Mouse (Mus musculus) heart, postnatal 0 days (tissue): Measurements from ENCODE around the gene Zfhx3. TPM values are rescaled to one million over a fixed set of nuclear protein-coding genes. Genes with fewer than 3 reads are reported as not detected.

ENCODE experiments used
- ATAC-seq: fragments of 200-750 bp; cut with Nextera tagmentation; 2 replicates; pipeline ENCODE4 v1.8.0; 2017; ENCODE audit warnings: low read depth, moderate number of reproducible peaks, moderate library complexity; ENCODE audit not compliant: insufficient read depth
- DNase-seq: peaks from one replicate; pipeline ENCODE4 v3.0.0-alpha.2; 2016; ENCODE audit warnings: low spot score
- H3K27ac ChIP-seq: fragments of 300-500 bp; sonication (generic); 2 replicates; pipeline ENCODE4 v1.5.1; 2014; ENCODE audit warnings: low read depth, mild to moderate bottlenecking
- H3K27me3 ChIP-seq: fragments of 300-500 bp; sonication (generic); 2 replicates; pipeline ENCODE4 v1.6.1; 2014; ENCODE audit warnings: low read length, mixed read lengths; ENCODE audit not compliant: control insufficient read depth, insufficient read depth
- H3K36me3 ChIP-seq: fragments of 300-500 bp; sonication (generic); replicated peaks from 2 replicates; pipeline ENCODE4 v1.6.1; 2014; ENCODE audit warnings: low read length, mixed read lengths; ENCODE audit not compliant: control insufficient read depth, insufficient read depth
- H3K4me1 ChIP-seq: fragments of 300-500 bp; sonication (generic); 2 replicates; pipeline ENCODE4 v1.6.1; 2014; ENCODE audit warnings: antibody characterized with exemption; ENCODE audit not compliant: control insufficient read depth, insufficient read depth
- H3K4me2 ChIP-seq: fragments of 300-500 bp; sonication (generic); 2 replicates; pipeline ENCODE4 v1.6.1; 2014; ENCODE audit warnings: low read depth, mild to moderate bottlenecking, low read length, moderate library complexity
- H3K4me3 ChIP-seq: fragments of 300-500 bp; sonication (generic); 2 replicates; pipeline ENCODE4 v1.5.1; 2014; ENCODE audit warnings: low read depth, low read length
- H3K9ac ChIP-seq: fragments of 300-500 bp; sonication (generic); replicated peaks from 2 replicates; pipeline ENCODE4 v1.6.1; 2014; ENCODE audit warnings: low read depth, low read length, mixed read lengths
- H3K9me3 ChIP-seq: fragments of 300-500 bp; sonication (generic); replicated peaks from 2 replicates; pipeline ENCODE4 v1.6.1; 2016; ENCODE audit warnings: low read length; ENCODE audit not compliant: control insufficient read depth
- CTCF ChIP-seq: IDR thresholded peaks from 2 replicates; pipeline ENCODE4 v1.5.1; 2016; ENCODE audit warnings: antibody characterized with exemption, control low read depth, low read depth
- EP300 ChIP-seq: IDR thresholded peaks from 2 replicates; pipeline ENCODE4 v1.6.1; 2016; ENCODE audit warnings: antibody characterized with exemption, low read depth
- WGBS: fragments of 180-500 bp; shearing (Covaris S2); extraction: QIAGEN DNeasy Blood & Tissue Kit; methylation state at CpG from one replicate; pipeline ENCODE4 v1.1.7; 2014; 5-methylcytosine and 5-hydroxymethylcytosine counted together
- polyA plus RNA-seq: library from polyadenylated mRNA; unstranded; fragments of >200 nt; fragmentation: Nextera tagmentation; extraction: Ambion mirVana; gene quantifications from 2 replicates; pipeline ENCODE4 v1.2.1, GENCODE M21; 2015
- total RNA-seq: library from RNA; depleted of rRNA; stranded (reverse); fragments of >200 nt; gene quantifications from 2 replicates; pipeline ENCODE4 v1.2.3, GENCODE M21; 2014; ENCODE audit warnings: low replicate concordance

Gene Zfhx3
- total and polyA plus RNA-seq, 2 experiments from 2014 or later, result 2.0 to 2.5 TPM

GRCm38 (mm10) chr8:108742465-108742864, 800.0 kb downstream of the Zfhx3 start:
- no peak overlapping the region for H3K4me3 ChIP-seq
- H3K9me3 ChIP-seq, result no peaks in the 10 kb centered on the region
- H3K4me2 ChIP-seq, result no peak overlapping the region
- 86% methylated on average over 10 of the region's 10 CpGs for WGBS
- H3K27ac ChIP-seq, result no peak overlapping the region
- no peak overlapping the region for H3K9ac ChIP-seq
- no peak for ATAC-seq
- no peaks in the 10 kb centered on the region for H3K36me3 ChIP-seq
- no peak for DNase-seq
- TF ChIP-seq CTCF (no peak), EP300 (no peak)
- H3K4me1 ChIP-seq, result peaks cover 12% of the 10 kb centered on the region
- no peaks in the 10 kb centered on the region for H3K27me3 ChIP-seq

- H3K4me2 ChIP-seq, result no peak overlapping the region
- H3K9me3 ChIP-seq, result no peaks in the 10 kb centered on the region
- 19% methylated on average over 7 of the region's 7 CpGs for WGBS
- no peak overlapping the region for H3K4me3 ChIP-seq
- no peak overlapping the region for H3K9ac ChIP-seq
- no peaks in the 10 kb centered on the region for H3K36me3 ChIP-seq
- no peak overlapping the region for H3K27ac ChIP-seq
- peaks cover 12% of the 10 kb centered on the region for H3K4me1 ChIP-seq
- DNase-seq, result peak; percentile 39
- TF ChIP-seq CTCF (no peak), EP300 (no peak)
- no peaks in the 10 kb centered on the region for H3K27me3 ChIP-seq
- peak; percentile 79 for ATAC-seq
Measured at GRCm38 (mm10) chr8:108743238-108743637, 800.8 kb downstream of the Zfhx3 start.

GRCm38 (mm10) chr8:108745551-108745950, 803.1 kb downstream of the Zfhx3 start:
- no peak overlapping the region for H3K27ac ChIP-seq

GRCm38 (mm10) chr8:108748095-108748494, 805.7 kb downstream of the Zfhx3 start:
- H3K27me3 ChIP-seq, result no peaks in the 10 kb centered on the region
- 60% methylated on average over 11 of the region's 11 CpGs for WGBS
- H3K4me1 ChIP-seq, result peaks cover 18% of the 10 kb centered on the region
- H3K36me3 ChIP-seq, result no peaks in the 10 kb centered on the region
- H3K9ac ChIP-seq, result no peak overlapping the region
- DNase-seq (no peak), ATAC-seq (no peak)
- H3K4me3 ChIP-seq, result no peak overlapping the region
- H3K9me3 ChIP-seq, result no peaks in the 10 kb centered on the region
- TF ChIP-seq CTCF (no peak), EP300 (no peak)
- peak overlapping the region; percentile 10; the same call in 1 of the 2 replicates for H3K4me2 ChIP-seq
- H3K27ac ChIP-seq, result no peak overlapping the region

More at GRCm38 (mm10) chr8:108745551-108745950, 803.1 kb downstream of the Zfhx3 start:
- WGBS, result 95% methylated on average over 7 of the region's 7 CpGs
- DNase-seq (no peak), ATAC-seq (no peak)
- H3K4me3 ChIP-seq, result no peak overlapping the region
- no peaks in the 10 kb centered on the region for H3K36me3 ChIP-seq
- H3K9me3 ChIP-seq, result no peaks in the 10 kb centered on the region
- H3K9ac ChIP-seq, result no peak overlapping the region
- peaks cover 18% of the 10 kb centered on the region for H3K4me1 ChIP-seq
- no peaks in the 10 kb centered on the region for H3K27me3 ChIP-seq
- TF ChIP-seq EP300 (no peak), CTCF (no peak)
- H3K4me2 ChIP-seq, result no peak overlapping the region

- H3K4me2 ChIP-seq, result no peak overlapping the region
- H3K9ac ChIP-seq, result no peak overlapping the region
- WGBS, result 37% methylated on average over 6 of the region's 6 CpGs
- H3K36me3 ChIP-seq, result no peaks in the 10 kb centered on the region
- no peaks in the 10 kb centered on the region for H3K9me3 ChIP-seq
- H3K4me1 ChIP-seq, result peaks cover 18% of the 10 kb centered on the region
- H3K27ac ChIP-seq, result 0 out of 2 replicates have a peak overlapping the region, but pooled peaks have one; percentile 18
- TF ChIP-seq CTCF (no peak), EP300 (no peak)
- H3K27me3 ChIP-seq, result no peaks in the 10 kb centered on the region
- ATAC-seq, result no peak
- no peak overlapping the region for H3K4me3 ChIP-seq
- DNase-seq, result no peak
Measured at GRCm38 (mm10) chr8:108748851-108749376, 806.5 kb downstream of the Zfhx3 start.

- Histone ChIP-seq H3K36me3 (no peaks in the 10 kb centered on the region), H3K9ac (no peak overlapping the region), H3K27ac (no peak overlapping the region), H3K9me3 (no peaks in the 10 kb centered on the region), H3K4me1 (peaks cover 17% of the 10 kb centered on the region), H3K4me2 (no peak overlapping the region), H3K27me3 (no peaks in the 10 kb centered on the region), H3K4me3 (no peak overlapping the region)
- WGBS, result 91% methylated on average over 9 of the region's 9 CpGs
- no peak for TF ChIP-seq EP300
- no peak for TF ChIP-seq CTCF
- ATAC-seq (no peak), DNase-seq (no peak)
Measured at GRCm38 (mm10) chr8:108750806-108751205, 808.4 kb downstream of the Zfhx3 start.
